Mouse (Mus musculus) right cerebral cortex, adult 18-20 months (tissue): ENCODE results near the gene Prdm16.

Experiments used
- DNase-seq: peaks from one replicate; pipeline ENCODE4 v3.0.0; 2022; ENCODE audit warnings: mixed read lengths

The Prdm16 gene

GRCm38 (mm10) chr4:154506774-154507435 is 129.8 kb downstream of the Prdm16 start:
- peak; percentile 59 for DNase-seq

DNA sequence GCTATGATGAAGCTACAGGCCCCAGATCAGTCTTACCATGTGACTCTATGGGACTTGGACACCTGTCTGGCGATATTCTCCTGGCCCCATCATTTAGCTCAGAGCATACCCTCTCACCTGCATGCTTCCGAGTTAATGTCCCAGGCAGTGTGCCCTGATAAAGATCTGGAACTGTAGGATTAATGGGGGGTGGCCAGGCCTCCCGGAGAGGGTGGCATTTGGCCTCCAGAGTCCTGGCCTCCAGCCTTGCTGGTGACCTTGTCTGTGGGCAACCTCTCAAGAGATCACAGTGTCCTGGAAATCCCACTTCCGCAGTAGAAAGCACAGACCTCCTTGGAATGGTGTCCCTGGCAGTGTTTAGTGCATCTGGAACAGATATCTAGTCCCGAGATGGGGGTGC is 131.4 kb downstream of the Prdm16 start:
- DNase-seq = no peak

- DNase-seq = no peak
Measured at GRCm38 (mm10) chr4:154503260-154503829, 133.3 kb downstream of the Prdm16 start.

DNA sequence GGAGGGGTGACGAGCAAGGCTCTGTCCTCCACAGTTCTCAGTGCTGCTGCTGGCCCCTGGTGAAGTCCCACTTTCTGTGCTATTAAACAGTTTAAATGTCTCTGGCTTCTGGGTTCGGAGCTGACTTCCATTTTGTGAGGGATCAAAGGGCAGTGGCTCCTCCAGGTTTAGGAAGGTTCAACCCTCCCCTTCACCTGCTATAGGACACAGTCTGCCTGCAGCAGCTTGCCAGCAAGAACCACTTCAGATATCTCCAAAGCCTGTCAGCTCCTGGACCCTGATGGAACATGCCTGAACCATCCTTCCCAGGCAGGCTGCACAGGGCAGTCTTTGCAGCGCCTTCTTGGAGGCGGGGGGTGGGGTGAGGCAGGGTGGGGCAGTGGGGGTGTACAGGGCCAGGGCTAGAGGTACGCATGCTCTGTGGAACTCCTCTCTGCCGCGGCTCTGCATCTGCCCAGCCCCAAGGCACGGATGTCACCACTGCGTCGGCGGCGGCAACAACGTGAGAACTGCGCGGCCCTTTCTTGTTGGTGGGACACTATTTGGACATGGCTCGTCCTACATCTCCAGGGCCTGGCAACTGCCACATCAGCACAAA is 134.2 kb downstream of the Prdm16 start:
- no peak for DNase-seq

DNA sequence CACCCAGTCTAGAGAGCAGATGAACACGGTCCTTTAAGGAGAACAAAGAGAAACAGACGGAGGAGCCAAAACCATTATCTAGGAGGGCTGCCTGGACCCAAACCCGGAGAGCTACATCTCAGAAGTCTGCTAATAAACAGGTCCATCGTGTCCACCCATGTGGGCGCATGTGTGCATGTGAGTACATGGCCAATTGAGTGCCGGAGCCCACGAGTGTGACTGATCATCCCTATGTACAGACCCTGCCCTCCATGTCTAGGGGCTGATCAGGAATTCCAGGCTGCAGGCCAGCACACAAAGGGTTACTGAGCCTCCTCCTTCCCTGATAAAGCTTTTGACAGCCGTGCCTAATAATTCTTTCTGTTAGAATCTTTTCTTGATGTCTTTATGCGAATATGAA is 136.0 kb downstream of the Prdm16 start:
- DNase-seq = no peak

DNA sequence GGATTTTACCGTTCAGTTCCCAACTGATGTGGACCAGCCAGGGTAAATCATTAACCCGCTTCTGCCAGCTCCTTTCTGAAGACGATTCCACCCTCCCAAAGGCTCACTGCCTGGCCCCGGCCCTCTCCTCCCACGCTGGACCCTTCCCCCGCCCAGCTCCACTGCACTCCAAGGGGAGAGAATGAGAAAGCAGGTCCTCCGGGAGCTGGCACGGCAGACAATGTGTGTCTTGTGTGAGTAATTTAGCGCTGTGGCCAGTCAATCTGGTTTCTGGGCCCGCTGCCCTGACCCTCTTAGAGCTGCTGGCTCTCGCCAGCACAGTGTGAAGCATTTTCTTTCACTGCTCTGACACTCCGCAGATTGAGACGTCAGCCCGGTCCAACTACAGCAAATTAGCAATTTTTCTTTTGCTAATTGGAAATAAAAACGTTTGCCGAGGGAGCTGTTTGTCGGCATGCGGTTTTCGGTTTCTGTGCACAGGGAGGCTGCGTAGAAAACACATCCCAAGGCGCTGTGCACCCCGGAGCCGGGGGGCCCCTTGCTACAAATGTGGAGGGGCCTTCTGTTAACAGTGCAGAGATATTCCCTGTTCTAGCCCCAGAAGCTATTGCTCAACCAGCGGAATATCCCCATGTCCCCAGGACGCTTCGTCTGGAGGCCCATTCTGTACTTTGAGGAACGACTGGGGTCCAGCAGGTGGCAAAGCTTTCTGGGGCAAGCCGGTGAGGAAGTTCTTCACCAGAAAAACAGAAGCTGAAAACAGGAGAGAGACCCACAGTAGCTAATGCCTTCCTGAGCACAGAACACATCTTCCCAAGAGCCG is 136.8 kb downstream of the Prdm16 start:
- DNase-seq = peak; percentile 83

GRCm38 (mm10) chr4:154497423-154498175 is 139.1 kb downstream of the Prdm16 start:
- no peak for DNase-seq

DNA sequence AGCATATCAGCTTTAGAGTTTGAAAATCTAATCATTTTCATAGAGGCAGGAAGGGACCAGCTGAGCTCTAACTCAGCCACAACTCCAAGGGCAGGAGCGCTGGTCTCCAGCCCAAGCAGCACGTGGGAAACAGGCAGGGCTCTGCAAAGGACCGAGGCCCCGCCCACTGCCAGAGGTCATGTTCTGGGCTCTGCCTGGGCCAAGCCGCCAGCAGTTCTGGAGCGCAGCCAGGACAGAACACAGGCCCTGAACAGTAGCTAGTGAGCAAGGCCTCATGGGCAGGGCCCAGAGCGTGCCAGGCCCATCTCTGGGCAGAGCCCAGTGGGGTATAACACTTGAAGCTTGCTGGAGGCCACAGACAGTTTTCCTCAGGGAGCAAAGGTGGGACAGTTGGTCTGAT is 139.7 kb downstream of the Prdm16 start:
- peak; percentile 74 for DNase-seq

- no peak for DNase-seq
Measured at GRCm38 (mm10) chr4:154496522-154496921, 140.2 kb downstream of the Prdm16 start.

DNA sequence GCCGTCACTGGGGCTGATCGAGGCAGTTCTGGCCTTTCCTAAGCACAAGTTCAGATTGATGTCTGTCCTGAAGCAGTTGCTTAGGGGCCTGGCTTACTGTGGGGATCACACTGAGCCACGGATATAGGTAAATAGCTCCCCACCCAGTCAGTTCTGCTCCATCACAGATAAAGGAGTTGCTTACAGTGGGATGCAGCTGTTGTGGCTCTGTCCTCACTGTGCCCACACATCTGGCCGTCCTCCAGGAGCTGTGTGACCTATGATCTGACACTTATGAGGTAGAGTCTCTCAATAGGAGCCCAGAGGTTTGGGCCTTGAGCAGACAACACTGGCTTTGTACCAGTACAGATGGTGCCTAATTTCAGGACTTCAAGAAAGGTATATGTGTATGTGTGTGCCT is 142.7 kb downstream of the Prdm16 start:
- DNase-seq = no peak

- no peak for DNase-seq
Measured at GRCm38 (mm10) chr4:154492714-154493121, 144.0 kb downstream of the Prdm16 start.

GRCm38 (mm10) chr4:154492268-154492667 is 144.4 kb downstream of the Prdm16 start:
- DNase-seq = no peak

DNA sequence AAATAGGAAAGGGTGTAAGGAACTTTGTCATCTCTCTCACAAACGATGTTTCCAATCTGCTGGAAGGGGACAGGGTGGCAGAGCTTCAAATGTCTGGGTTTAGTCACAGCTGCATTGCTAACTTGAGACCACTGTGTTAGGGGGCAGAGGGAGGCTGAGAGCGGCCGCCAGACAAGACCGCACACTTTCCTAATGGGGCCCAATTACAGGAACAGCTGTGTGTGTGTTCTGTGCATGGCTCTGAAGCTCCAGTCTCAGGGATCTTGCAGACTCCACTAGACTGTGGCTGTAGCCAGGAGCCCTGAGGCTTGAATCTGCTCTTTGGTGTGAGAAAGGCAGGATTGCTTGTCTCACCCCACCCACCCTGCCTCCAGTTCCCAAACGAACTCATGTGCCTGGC is 148.6 kb downstream of the Prdm16 start:
- DNase-seq = no peak

DNA sequence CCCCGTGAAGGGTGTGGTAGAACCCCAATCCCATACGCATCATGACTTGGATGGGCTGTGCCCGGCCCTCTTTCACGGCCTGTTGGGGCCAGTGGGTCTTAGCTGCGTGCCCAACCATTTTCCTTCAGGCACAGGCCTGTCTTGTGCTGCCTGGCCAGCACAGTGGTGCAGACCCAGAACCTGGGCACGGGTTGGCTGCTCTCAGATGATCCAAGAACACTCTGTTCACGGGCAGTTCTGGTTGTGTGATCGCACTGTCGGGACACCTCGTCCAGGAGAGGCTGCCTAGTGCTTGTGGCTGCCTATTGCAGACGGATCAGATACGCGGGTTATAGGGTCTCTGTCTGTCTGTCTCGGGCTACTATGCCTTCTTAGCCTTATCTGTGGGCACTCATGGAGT is 154.0 kb downstream of the Prdm16 start:
- peak; percentile 23 for DNase-seq

- DNase-seq = peak; percentile 29
Measured at GRCm38 (mm10) chr4:154481771-154482637, 154.7 kb downstream of the Prdm16 start.

DNA sequence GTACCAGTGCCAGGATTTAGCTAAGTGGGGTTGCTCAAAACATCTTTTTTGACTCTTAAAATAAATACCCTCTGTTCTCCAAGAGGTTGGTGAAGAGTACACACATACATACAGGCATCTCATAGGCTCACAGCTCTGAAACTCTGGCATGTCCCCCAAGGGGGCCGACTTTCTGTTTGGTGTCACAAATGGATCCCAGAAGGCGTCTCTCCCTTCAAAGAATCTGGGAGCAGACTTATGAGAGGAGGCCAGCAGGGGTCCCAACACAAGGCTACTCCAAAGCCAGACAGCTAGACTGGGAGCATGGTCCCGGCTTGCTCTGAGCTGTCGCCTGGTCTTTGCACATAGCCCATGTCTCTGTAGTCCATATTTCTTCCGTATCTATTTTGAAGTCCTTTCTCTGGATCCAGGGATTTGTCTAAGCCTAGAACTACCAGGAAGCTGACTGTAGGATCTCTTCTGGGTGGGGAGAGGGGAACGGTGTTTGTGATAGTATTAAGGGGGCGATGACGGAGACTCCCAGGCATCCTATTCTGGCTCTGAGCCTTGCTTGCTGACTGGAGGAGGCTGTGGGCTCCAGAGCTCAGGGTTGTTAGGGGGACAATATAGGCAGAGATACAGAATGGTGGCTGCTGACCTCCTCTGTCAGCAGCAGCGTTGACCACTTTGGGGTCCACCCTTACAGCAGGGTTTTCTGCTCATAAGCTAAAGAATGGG is 156.0 kb downstream of the Prdm16 start:
- no peak for DNase-seq

GRCm38 (mm10) chr4:154480143-154480542 is 156.5 kb downstream of the Prdm16 start:
- no peak for DNase-seq

DNA sequence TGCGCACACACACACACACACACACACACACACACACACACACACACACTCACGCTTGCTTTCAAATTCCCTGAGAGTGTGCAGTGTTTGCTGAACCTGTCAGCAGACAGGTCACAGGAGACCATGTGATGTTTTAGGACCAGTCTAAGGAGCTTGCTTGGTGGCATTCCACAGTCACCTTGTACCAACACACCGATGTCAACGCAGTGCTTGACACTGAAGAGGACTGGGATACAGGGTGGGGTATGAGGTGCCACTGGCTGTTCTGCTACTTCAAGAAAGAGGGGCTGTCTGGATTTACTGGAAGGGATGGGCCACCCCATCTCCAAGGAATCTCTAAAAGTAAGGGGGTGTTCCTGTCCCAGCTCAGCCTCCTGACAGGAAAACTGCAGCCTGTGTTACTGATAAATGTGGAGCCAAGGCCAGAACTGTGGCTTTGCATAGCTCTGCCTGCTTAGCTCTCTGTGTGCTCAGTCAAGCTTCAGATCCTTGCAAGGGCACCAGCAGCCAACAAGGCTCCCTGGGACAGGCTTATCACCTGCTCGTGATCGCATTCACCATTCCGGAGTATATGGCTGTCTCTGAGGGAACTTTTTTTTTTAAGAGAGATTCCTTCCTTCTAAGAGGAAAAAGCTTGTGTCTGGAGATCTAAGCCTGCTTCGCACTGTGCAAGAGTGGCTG is 157.6 kb downstream of the Prdm16 start:
- no peak for DNase-seq

DNA sequence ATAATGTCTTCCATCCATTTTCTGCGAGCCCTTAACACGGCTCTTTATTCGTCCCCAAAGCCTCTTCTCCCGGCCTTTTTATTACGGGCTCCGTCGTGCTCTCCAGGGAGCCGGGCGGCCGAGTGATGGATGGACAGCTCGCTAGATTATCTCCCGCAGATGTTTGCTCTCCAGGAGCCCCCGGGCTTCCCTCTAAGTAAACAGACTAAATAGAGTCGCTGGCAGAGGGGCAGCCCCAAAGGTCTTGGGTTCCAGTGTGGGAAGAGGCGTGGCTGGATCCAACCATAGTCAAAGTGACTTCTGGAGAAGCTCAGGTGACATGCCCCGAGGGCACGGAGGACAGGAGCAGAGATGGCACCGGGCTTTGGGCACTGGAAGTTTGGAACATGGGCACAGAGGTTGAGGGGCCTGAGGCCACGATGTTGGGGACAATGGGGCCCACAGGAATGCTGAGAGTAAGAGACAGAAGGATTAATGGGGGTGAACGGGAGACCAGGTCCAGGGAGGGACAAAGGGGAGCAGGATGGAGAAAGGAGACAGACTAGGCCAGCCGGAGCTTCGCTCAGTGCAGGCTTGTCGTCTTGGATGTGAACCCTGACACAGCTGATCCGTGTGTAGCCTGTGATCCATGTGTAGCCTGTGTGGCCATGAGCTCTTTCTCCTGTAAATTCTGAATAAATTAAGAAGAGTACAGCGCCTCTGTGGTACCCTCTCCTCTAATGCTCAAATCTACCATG is 162.9 kb downstream of the Prdm16 start:
- no peak for DNase-seq

- DNase-seq = no peak
Measured at GRCm38 (mm10) chr4:154472569-154472968, 164.1 kb downstream of the Prdm16 start.
